Mouse (Mus musculus) neural tube, embryonic 15.5 days (tissue): ENCODE data around the gene Disc1. TPM values are rescaled to one million over a fixed set of nuclear protein-coding genes. Genes with fewer than 3 reads are reported as not detected.

Experiments
- ATAC-seq: fragments of 200-750 bp; cut with Nextera tagmentation; 2 replicates; pipeline ENCODE4 v1.8.0; 2017; ENCODE audit warnings: mild to moderate bottlenecking, moderate TSS enrichment, moderate library complexity; ENCODE audit not compliant: low FRiP score
- H3K27ac ChIP-seq: fragments of 300-500 bp; sonication (generic); replicated peaks from 2 replicates; pipeline ENCODE4 v1.5.1; 2015; ENCODE audit warnings: mild to moderate bottlenecking, inconsistent platforms
- H3K27me3 ChIP-seq: fragments of 300-500 bp; sonication (generic); replicated peaks from 2 replicates; pipeline ENCODE4 v1.6.1; 2015; ENCODE audit warnings: inconsistent platforms
- H3K36me3 ChIP-seq: fragments of 300-500 bp; sonication (generic); 2 replicates; pipeline ENCODE4 v1.6.1; 2015; ENCODE audit warnings: inconsistent platforms
- H3K4me1 ChIP-seq: fragments of 300-500 bp; sonication (generic); 2 replicates; pipeline ENCODE4 v1.6.1; 2015; ENCODE audit warnings: inconsistent platforms
- H3K4me2 ChIP-seq: fragments of 300-500 bp; sonication (generic); 2 replicates; pipeline ENCODE4 v1.6.1; 2015; ENCODE audit warnings: inconsistent platforms, mild to moderate bottlenecking, moderate library complexity
- H3K4me3 ChIP-seq: fragments of 300-500 bp; sonication (generic); replicated peaks from 2 replicates; pipeline ENCODE4 v1.5.1; 2015; ENCODE audit warnings: mild to moderate bottlenecking, inconsistent platforms
- H3K9ac ChIP-seq: fragments of 300-500 bp; sonication (generic); replicated peaks from 2 replicates; pipeline ENCODE4 v1.6.1; 2015; ENCODE audit warnings: mild to moderate bottlenecking, inconsistent platforms
- H3K9me3 ChIP-seq: fragments of 300-500 bp; sonication (generic); replicated peaks from 2 replicates; pipeline ENCODE4 v1.6.1; 2016; ENCODE audit warnings: inconsistent platforms
- WGBS: fragments of 180-500 bp; shearing (Covaris S2); methylation state at CpG from one replicate; pipeline ENCODE4 v1.1.7; 2015; ENCODE audit warnings: mixed read lengths; 5-methylcytosine and 5-hydroxymethylcytosine counted together
- microRNA-seq: library from miRNA; unstranded; fragments of <30 nt; microRNA quantifications from one replicate; pipeline ENCODE4, GENCODE M21; 2017
- polyA plus RNA-seq: library from polyadenylated mRNA; unstranded; fragments of >200 nt; fragmentation: Nextera tagmentation; extraction: Ambion mirVana; gene quantifications from 2 replicates; pipeline ENCODE4 v1.2.1, GENCODE M21; 2015

Gene Disc1
- polyA plus RNA-seq, 1 experiment from 2014 or later, result 1.8 TPM

DNA sequence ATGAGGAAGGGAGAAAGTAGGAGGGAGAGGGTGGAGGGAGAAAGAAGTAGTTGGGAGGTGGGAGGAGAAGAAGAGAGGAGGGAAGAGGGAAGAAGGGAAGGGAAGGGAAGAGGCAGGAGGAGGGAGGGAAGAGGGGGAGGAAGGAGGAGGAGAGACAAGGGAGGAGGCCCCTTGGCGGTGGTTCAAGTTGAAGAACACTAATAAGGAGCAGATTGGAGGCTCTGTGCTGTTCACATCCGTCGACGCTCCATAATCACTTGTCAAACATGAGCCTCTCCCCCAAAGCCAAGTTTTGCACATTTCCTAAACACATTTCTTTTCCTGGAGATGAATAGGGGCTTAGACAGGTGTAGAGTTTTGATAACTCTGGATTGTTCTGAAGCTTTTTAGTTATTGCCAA, 245.3 kb downstream of the Disc1 start:
- Histone ChIP-seq H3K27me3 (0 out of 2 replicates have a peak, but pooled peaks cover 3% of the 10 kb centered on the region), H3K9ac (no peak overlapping the region), H3K4me1 (peaks cover 5% of the 10 kb centered on the region; the same call in 1 of the 2 replicates), H3K27ac (no peak overlapping the region), H3K36me3 (no peaks in the 10 kb centered on the region), H3K4me2 (no peak overlapping the region), H3K4me3 (no peak overlapping the region), H3K9me3 (no peaks in the 10 kb centered on the region)
- ATAC-seq, result no peak
- WGBS, result 69% methylated on average over 4 of the region's 4 CpGs

- WGBS, result 47% methylated on average over 8 of the region's 8 CpGs
- Histone ChIP-seq H3K9ac (no peak overlapping the region), H3K4me2 (no peak overlapping the region), H3K36me3 (no peaks in the 10 kb centered on the region), H3K9me3 (no peaks in the 10 kb centered on the region), H3K4me3 (no peak overlapping the region), H3K4me1 (peaks cover 12% of the 10 kb centered on the region), H3K27ac (no peak overlapping the region), H3K27me3 (0 out of 2 replicates have a peak, but pooled peaks cover 3% of the 10 kb centered on the region)
- no peak for ATAC-seq
These were observed 248.0 kb downstream of the Disc1 start for GRCm38 (mm10) chr8:125301931-125302361.

DNA sequence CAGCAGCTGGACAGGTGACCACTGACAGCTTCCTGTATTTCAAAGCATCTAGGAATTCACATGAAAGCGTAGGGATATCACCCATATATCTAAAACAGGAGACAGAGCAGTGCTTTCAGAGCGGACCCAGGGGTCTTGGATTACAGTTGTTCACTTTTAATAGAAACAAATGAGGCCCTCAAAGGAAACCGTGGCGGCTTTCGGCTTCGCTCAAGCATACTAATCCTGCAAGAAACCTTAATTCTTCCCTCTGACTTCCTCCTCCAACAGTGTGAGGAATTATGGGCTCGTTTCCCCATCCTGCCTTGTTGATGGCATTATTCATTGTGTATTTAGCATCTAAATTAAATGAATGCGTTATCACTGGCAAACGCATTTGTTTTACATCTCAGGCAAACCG, 252.7 kb downstream of the Disc1 start:
- no peak for ATAC-seq
- Histone ChIP-seq H3K27me3 (0 out of 2 replicates have a peak, but pooled peaks cover 8% of the 10 kb centered on the region), H3K4me2 (no peak overlapping the region), H3K4me3 (no peak overlapping the region), H3K36me3 (no peaks in the 10 kb centered on the region), H3K9ac (no peak overlapping the region), H3K27ac (no peak overlapping the region), H3K4me1 (peaks cover 17% of the 10 kb centered on the region), H3K9me3 (no peaks in the 10 kb centered on the region)
- 23% methylated on average over 10 of the region's 10 CpGs for WGBS

GRCm38 (mm10) chr8:125309985-125310384, 256.0 kb downstream of the Disc1 start:
- H3K36me3 ChIP-seq, result no peaks in the 10 kb centered on the region
- no peaks in the 10 kb centered on the region for H3K9me3 ChIP-seq
- H3K4me3 ChIP-seq, result no peak overlapping the region
- no peak overlapping the region for H3K4me2 ChIP-seq
- no peak overlapping the region for H3K9ac ChIP-seq
- WGBS, result 70% methylated on average over 14 of the region's 14 CpGs
- no peak overlapping the region for H3K27ac ChIP-seq
- H3K27me3 ChIP-seq, result peaks cover 13% of the 10 kb centered on the region; the same call in 1 of the 2 replicates
- no peak for ATAC-seq
- H3K4me1 ChIP-seq, result peaks cover 14% of the 10 kb centered on the region

Small RNA genes within 50 kb of the gene (microRNA-seq; reads per million reads assigned to microRNA genes)
- not detected for gene Gm22197

Other genes with a start within 250 kb of the Disc1 start
- gene Gnpat, start 191.2 kb upstream of the Disc1 start, polyA plus RNA-seq, result 67.3 and 77.7 TPM in 2 replicates
- gene 2810004N23Rik, start 191.1 kb upstream of the Disc1 start, polyA plus RNA-seq, result 22.0 and 26.7 TPM in 2 replicates
- gene Exoc8, start 156.5 kb upstream of the Disc1 start, polyA plus RNA-seq, result 12.2 and 12.7 TPM in 2 replicates
- 7.3 and 8.1 TPM in 2 replicates for gene Sprtn, start 156.3 kb upstream of the Disc1 start, polyA plus RNA-seq
- gene Egln1, start 104.9 kb upstream of the Disc1 start, polyA plus RNA-seq, result 15.7 and 16.4 TPM in 2 replicates
- gene Tsnax, start 41.2 kb upstream of the Disc1 start, polyA plus RNA-seq, result 176 and 192 TPM in 2 replicates